Mouse (Mus musculus) bone marrow, adult 2 months (tissue): Measurements from ENCODE around the gene Cdc6. TPM values are rescaled to one million over a fixed set of nuclear protein-coding genes. Genes with fewer than 3 reads are reported as not detected.
A peak's percentile ranks its signal among the peaks of the same experiment; 100 is the strongest.
"Not testable (repeated sequence)": the region's sequence is repeated elsewhere in the genome, so short reads cannot be mapped to it uniquely, and the experiment has no call there.

ENCODE experiments used
- H3K27ac ChIP-seq: fragments of 200-500 bp; 2 replicates; pipeline ENCODE4 v1.5.1; 2012; ENCODE audit warnings: low read depth, mild to moderate bottlenecking, control low read depth, inconsistent platforms, low read length; ENCODE audit not compliant: control insufficient read depth, poor library complexity, insufficient read depth
- H3K4me1 ChIP-seq: fragments of 200-500 bp; 2 replicates; pipeline ENCODE4 v1.6.1; 2011; ENCODE audit warnings: low read length; ENCODE audit not compliant: control insufficient read depth, insufficient read depth
- H3K4me3 ChIP-seq: fragments of 200-500 bp; replicated peaks from 2 replicates; pipeline ENCODE3; 2011; ENCODE audit warnings: mild to moderate bottlenecking, low read depth, low read length, control low read depth; ENCODE audit not compliant: control insufficient read depth
- CTCF ChIP-seq: fragments of 200-500 bp; IDR thresholded peaks from 2 replicates; pipeline ENCODE4 v1.5.1; 2011; ENCODE audit warnings: low read length, control low read depth; ENCODE audit not compliant: control insufficient read depth, insufficient read depth
- POLR2A ChIP-seq: fragments of 200-500 bp; IDR thresholded peaks from 2 replicates; pipeline ENCODE4 v1.6.1; 2011; ENCODE audit warnings: low read depth, mild to moderate bottlenecking, control low read depth, low read length, borderline replicate concordance; ENCODE audit not compliant: control insufficient read depth
- WGBS: fragments of 180-500 bp; shearing (Covaris S2); methylation state at CpG from one replicate; pipeline ENCODE4 v1.1.7; 2018; 5-methylcytosine and 5-hydroxymethylcytosine counted together
- polyA plus RNA-seq: library from polyadenylated mRNA; stranded (reverse); fragments of >200 nt; gene quantifications from 2 replicates; pipeline ENCODE4 v1.2.4, GENCODE M21; 2011; ENCODE audit warnings: low replicate concordance; ENCODE audit not compliant: missing spikeins, insufficient read depth, insufficient read length

Gene Cdc6
- polyA plus RNA-seq, 1 experiment: 53.9 TPM

GRCm38 (mm10) chr11:98911498-98911897 is 3.9 kb downstream of the Cdc6 start:
- Histone ChIP-seq H3K27ac (peak overlapping the region; percentile 82), H3K4me3 (peak overlapping the region; percentile 8), H3K4me1 (peaks cover 2% of the 10 kb centered on the region; the same call in 1 of the 2 replicates)
- no peak for TF ChIP-seq POLR2A
- TF ChIP-seq CTCF: no peak
- 69% methylated on average over 5 of the region's 5 CpGs for WGBS

- TF ChIP-seq POLR2A (no peak), CTCF (no peak)
- Histone ChIP-seq H3K27ac (no peak overlapping the region), H3K4me1 (peaks cover 6% of the 10 kb centered on the region; the same call in 1 of the 2 replicates), H3K4me3 (no peak overlapping the region)
- WGBS: 91% methylated on average over 11 of the region's 11 CpGs
Observed at GRCm38 (mm10) chr11:98914196-98914595, 6.6 kb downstream of the Cdc6 start.

GRCm38 (mm10) chr11:98916376-98916775 is 8.8 kb downstream of the Cdc6 start:
- TF ChIP-seq CTCF: 0 out of 2 replicates have a peak, but pooled peaks have one; percentile 18
- H3K4me1 ChIP-seq, H3K4me3 ChIP-seq, H3K27ac ChIP-seq: not testable (repeated sequence)
- 88% methylated on average over 3 of the region's 3 CpGs for WGBS

GRCm38 (mm10) chr11:98917428-98918005 is 9.9 kb downstream of the Cdc6 start:
- Histone ChIP-seq H3K27ac (peak overlapping the region; percentile 61), H3K4me1 (peaks cover 4% of the 10 kb centered on the region; the same call in 1 of the 2 replicates), H3K4me3 (no peak overlapping the region)
- no peak for TF ChIP-seq CTCF
- no peak for TF ChIP-seq POLR2A
- 16% methylated on average over 13 of the region's 13 CpGs for WGBS

GRCm38 (mm10) chr11:98918231-98918630 is 10.6 kb downstream of the Cdc6 start:
- 11% methylated on average over 9 of the region's 9 CpGs for WGBS
- TF ChIP-seq CTCF (peak; percentile 25; the same call in 1 of the 2 replicates), POLR2A (0 out of 2 replicates have a peak, but pooled peaks have one; percentile 30)
- Histone ChIP-seq H3K27ac (peak overlapping the region; percentile 61), H3K4me3 (no peak overlapping the region), H3K4me1 (peaks cover 4% of the 10 kb centered on the region; the same call in 1 of the 2 replicates)

GRCm38 (mm10) chr11:98919009-98919408 is 11.4 kb downstream of the Cdc6 start:
- Histone ChIP-seq H3K27ac (no peak overlapping the region), H3K4me3 (no peak overlapping the region)
- no peak for TF ChIP-seq CTCF
- TF ChIP-seq POLR2A: no peak

GRCm38 (mm10) chr11:98921813-98922212 is 14.2 kb downstream of the Cdc6 start:
- WGBS: 80% methylated on average over 15 of the region's 15 CpGs
- not testable (repeated sequence) for H3K4me3 ChIP-seq, H3K4me1 ChIP-seq, H3K27ac ChIP-seq

More at GRCm38 (mm10) chr11:98919009-98919408, 11.4 kb downstream of the Cdc6 start:
- H3K4me1 ChIP-seq: peaks cover 4% of the 10 kb centered on the region; the same call in 1 of the 2 replicates
- WGBS: 87% methylated on average over 11 of the region's 11 CpGs

- TF ChIP-seq CTCF: peak; percentile 74
- not testable (repeated sequence) for H3K4me1 ChIP-seq, H3K4me3 ChIP-seq, H3K27ac ChIP-seq
- WGBS: 61% methylated on average over 10 of the region's 10 CpGs
Observed at GRCm38 (mm10) chr11:98922307-98922706, 14.7 kb downstream of the Cdc6 start.

- H3K4me3 ChIP-seq, H3K4me1 ChIP-seq, H3K27ac ChIP-seq: not testable (repeated sequence)
- WGBS: 72% methylated on average over 16 of the region's 16 CpGs
Observed at GRCm38 (mm10) chr11:98922851-98923711, 15.5 kb downstream of the Cdc6 start.
